Mouse (Mus musculus) forelimb bud, embryonic 11.5 days (tissue): ENCODE results near the gene Robo1.

Experiments
- DNase-seq: peaks from one replicate; pipeline ENCODE4 v3.0.0-alpha.2; 2012; ENCODE audit warnings: low read depth, low spot score

Robo1 gene

GRCm38 (mm10) chr16:72998677-72999076 lies 690.6 kb downstream of the Robo1 start:
- DNase-seq, result no peak

DNA sequence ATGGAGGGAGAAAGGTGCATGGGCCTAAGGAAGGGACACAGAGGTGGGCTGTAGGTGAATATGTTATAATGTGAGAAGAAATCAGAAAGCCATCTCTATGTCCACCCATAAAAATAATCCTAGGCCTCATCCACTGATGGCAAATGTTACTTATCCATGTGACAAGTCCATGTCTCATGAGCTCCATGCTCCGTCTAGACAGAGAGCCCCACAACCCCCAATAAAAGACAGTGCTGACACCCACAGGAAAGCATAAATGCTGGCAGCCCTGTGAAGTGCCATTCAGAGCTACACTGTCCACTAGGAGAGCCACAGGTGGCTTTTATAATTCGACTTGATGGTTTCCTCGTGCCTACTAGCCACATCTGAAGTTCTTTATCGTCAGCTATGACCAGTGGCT lies 694.6 kb downstream of the Robo1 start:
- peak; percentile 39 for DNase-seq

DNA sequence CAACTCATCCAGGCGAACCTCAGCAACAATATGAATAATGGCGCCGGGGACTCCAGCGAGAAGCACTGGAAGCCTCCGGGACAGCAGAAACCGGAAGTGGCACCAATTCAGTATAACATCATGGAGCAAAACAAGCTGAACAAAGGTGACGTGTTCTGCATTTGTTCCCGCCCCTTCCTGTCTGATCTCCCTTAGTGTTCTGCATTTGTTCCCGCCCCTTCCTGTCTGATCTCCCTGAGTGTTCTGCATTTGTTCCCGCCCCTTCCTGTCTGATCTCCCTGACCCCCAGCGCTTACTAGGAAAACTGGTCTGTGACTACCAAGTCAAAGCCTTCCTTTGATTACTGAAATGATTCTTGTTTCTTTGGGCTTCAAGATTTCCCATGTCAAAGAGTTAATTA lies 696.5 kb downstream of the Robo1 start:
- DNase-seq, result no peak

GRCm38 (mm10) chr16:73005831-73006230 lies 697.7 kb downstream of the Robo1 start:
- no peak for DNase-seq

GRCm38 (mm10) chr16:73007434-73007833 lies 699.3 kb downstream of the Robo1 start:
- DNase-seq, result peak; percentile 75

- peak; percentile 69 for DNase-seq
Observed at GRCm38 (mm10) chr16:73011313-73011712, 703.2 kb downstream of the Robo1 start.

DNA sequence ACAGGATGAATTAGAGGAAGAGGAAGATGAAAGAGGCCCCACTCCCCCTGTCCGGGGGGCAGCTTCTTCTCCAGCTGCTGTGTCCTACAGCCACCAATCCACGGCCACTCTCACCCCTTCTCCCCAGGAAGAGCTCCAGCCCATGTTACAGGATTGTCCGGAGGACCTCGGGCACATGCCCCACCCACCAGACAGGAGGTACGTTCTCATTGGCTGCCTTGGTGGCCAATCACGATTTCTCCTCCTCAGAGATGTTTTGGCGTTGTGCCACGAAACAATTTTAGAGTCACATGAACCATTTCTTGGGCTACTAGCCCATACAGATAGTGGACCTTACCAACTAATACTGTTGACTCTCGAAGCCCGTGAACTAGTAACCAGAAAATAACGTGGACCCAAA lies 704.8 kb downstream of the Robo1 start:
- DNase-seq, result no peak

GRCm38 (mm10) chr16:73014544-73014943 lies 706.4 kb downstream of the Robo1 start:
- DNase-seq, result no peak

- no peak for DNase-seq
Observed at GRCm38 (mm10) chr16:73015976-73016375, 707.9 kb downstream of the Robo1 start.

DNA sequence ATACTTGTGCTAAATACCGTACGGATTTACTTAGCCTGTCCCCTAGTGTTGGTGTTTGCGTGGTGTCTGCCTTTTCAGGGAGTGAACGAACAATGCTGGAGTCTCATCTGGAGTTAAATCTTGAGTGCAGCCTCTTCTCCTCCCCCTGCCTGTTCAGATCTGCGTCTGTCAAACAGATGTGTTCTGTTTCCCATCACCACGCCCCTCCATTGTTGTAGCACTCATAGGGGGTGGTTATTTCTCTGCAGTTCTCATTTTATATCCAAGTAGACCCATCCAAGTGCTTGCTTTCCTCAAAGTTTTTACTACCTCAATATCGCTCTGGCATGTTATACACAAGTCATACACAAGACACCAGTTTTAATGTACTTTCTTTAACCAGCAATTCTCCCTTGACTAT lies 708.7 kb downstream of the Robo1 start:
- peak; percentile 50 for DNase-seq

DNA sequence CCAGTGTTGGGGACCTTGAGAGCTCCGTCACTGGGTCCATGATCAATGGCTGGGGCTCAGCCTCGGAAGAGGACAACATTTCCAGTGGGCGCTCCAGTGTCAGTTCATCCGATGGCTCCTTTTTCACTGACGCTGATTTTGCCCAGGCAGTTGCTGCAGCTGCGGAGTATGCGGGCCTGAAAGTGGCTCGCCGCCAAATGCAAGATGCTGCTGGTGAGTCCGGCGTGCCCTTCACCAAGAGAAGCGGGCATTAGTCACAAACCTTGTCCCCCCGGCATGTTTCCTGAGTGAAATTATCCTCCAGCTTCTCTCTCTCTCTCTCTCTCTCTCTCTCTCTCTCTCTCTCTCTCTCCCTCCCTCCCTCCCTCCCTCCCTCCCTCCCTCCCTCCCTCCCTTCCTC lies 716.2 kb downstream of the Robo1 start:
- no peak for DNase-seq

DNA sequence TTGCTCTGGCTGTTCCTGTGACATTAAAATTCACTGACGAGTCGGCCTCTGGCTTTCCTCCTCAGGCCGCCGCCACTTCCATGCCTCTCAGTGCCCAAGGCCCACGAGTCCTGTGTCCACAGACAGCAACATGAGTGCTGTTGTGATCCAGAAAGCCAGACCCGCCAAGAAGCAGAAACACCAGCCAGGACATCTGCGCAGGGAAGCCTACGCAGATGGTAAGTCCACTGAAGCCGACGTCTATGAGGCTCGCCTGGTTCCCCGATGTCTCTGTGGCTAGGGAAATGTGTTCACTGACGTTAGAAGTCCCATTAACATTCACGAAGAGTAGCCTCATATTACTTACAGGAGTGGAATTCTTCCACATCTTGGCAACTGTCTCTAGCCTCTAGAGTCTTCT lies 719.6 kb downstream of the Robo1 start:
- no peak for DNase-seq

GRCm38 (mm10) chr16:73030999-73031398 lies 722.9 kb downstream of the Robo1 start:
- no peak for DNase-seq

DNA sequence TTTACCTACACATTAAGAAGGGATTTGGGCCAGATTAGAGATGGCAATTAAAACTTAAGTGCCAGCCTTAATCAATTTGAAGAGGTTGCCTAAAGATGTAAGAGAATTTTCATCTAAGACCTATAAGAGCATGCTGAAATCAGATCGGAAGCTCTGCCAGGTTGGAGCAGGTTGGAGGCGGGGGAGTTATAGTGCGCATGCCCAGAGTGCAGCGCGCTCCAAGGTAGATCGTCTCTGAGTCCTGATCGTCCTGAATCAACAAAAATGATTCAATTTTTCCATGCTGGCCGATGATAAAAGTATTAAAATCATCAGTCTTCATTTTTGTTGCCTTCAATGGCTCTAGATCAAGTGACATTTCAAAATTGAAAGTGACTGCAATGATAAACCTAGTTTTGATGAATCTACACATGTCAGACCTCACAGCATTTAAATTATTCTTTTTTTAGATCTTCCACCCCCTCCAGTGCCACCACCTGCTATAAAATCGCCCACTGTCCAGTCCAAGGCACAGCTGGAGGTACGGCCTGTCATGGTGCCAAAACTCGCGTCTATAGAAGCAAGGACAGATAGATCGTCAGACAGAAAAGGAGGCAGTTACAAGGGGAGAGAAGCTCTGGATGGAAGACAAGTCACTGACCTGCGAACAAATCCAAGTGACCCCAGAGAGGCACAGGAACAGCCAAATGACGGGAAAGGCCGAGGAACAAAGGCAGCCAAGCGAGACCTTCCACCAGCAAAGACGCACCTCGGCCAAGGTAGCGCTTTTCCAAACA lies 727.3 kb downstream of the Robo1 start:
- no peak for DNase-seq

DNA sequence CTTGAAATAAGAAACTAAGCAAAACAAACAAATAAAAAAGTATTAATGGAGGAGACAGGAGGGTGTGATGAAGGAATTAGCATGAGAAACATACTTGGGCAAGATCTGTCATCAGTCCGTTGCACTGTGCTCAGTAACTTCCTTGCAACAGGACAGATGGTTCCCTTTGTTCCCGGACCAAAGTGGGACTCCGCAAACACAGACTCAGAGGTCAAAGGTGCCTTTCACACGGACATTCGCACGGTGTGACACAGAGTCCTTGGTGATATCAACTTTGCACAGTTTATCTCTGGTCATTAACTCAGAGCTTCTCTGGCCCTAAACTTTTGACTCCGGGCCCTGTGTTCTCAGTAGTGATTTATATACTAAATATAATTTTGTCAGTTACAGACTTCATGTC lies 730.4 kb downstream of the Robo1 start:
- no peak for DNase-seq

- DNase-seq, result no peak
Observed at GRCm38 (mm10) chr16:73062461-73062860, 754.4 kb downstream of the Robo1 start.

- DNase-seq, result no peak
Observed at GRCm38 (mm10) chr16:73067782-73068181, 759.7 kb downstream of the Robo1 start.

- DNase-seq, result no peak
Observed at GRCm38 (mm10) chr16:73072047-73072446, 763.9 kb downstream of the Robo1 start.

DNA sequence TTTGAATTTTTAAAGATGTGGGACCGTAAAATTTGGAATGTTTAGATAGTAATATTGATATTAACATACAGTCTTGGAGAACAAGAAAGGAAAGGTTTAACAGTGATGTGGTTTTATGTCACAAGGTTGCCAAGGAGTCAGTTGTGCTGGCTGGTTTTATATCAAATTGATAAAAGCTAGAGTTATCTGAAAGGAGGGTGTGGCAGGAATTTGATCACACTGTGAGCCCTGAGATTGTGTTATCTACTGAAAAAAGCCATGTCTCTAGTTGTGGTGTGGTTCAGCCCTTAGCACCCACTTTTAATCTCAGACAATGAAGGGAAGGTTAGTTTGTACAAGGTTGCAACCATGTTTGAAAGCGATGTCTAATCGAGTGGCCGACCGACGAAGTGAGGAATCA lies 764.8 kb downstream of the Robo1 start:
- DNase-seq, result no peak

GRCm38 (mm10) chr16:73082420-73082819 lies 774.3 kb downstream of the Robo1 start:
- no peak for DNase-seq

DNA sequence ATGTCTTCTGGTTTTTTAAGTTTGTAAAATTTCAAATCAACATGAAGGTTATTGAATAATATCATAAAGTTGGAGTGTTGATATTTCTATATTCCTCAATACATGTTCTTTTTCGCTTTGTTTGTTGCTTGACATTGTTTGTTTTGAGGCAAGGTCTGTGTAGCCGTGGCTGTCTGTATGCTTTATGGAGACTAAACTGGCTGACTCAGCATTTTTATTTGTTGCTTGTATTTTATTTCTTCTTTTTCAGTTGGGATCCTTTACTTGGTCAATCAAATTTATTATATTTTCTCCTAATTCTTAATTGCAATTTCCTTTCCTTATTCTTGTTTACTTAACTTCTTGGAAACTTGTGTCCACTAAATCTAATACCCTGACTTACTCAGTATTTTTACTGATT lies 775.0 kb downstream of the Robo1 start:
- DNase-seq, result no peak
